Mouse (Mus musculus): ENCODE data around the gene Arhgap25. TPM values are rescaled to one million over a fixed set of nuclear protein-coding genes. Genes with fewer than 3 reads are reported as not detected.

Gene Arhgap25
- polyA plus RNA-seq, 1 experiment: not detected

DNA sequence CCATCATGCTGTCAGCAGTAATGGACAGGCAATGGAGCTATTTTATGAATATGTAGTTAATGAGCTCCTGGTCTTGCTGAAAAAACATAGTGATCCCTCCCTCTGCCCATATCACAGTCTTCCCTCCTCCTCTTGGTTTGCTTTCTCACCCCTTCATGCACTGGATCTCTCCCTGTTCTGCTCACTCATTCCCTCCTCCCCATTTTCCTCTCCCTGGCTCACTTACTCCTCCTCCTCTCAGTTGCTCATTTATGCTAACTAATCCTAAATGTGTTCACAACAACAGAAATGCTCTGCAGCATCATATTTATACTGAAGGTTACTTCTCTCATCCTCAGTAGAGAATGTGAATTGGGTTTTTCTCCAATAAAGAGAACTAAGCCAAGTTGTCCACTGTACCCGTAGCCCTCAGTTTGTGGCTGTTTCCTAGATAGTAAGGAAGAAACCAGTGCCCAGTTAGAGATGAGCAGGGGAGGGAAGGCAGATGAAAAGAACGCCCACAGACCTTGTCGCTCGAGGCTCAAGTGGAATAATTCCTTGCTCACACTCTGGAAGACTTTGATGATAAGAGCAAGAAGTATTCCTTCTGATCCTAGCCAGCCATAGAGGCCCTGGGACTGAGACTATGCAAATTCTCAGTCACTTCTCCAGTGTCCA lies 15.2 kb downstream of the Arhgap25 start:
- Histone ChIP-seq H3K4me3 (ENCODE audit: insufficient read depth, low read depth, low read length) (no peak overlapping the region), H3K27ac (ENCODE audit: insufficient read depth, low read depth, low read length) (no peak overlapping the region), H3K4me1 (ENCODE audit: control insufficient read depth, insufficient read depth, low read length) (no peaks in the 10 kb centered on the region)
- TF ChIP-seq CTCF (IDR thresholded peaks at IDR 0.05; ENCODE audit: insufficient read depth, low read depth, low read length): no peak
- TF ChIP-seq POLR2A (IDR thresholded peaks at IDR 0.05; ENCODE audit: insufficient read depth, low read depth, low read length): no peak
- WGBS: 83% methylated on average over 4 of the region's 4 CpGs

DNA sequence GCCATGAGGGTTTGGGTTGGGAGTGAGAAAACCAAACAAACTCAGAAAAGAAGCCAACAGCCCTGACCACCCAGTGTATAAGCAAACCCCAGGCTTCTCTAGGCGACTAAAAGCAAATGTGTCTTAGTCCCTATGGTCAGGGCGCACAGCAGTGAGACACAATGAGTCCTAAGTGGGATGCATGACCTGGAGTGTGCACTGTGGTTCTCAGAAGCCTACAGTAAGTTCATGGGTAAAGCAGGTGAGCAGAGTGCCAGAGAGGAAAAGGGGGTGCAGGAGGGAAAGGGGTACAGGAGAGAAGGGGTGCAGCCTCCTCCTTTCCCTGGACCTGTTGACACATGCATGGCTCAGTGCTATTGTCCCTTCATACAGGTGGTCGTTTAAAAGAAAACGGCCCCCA lies 18.7 kb downstream of the Arhgap25 start:
- TF ChIP-seq CTCF (IDR thresholded peaks at IDR 0.05; ENCODE audit: insufficient read depth, low read depth, low read length) (no peak), POLR2A (IDR thresholded peaks at IDR 0.05; ENCODE audit: insufficient read depth, low read depth, low read length) (no peak)
- no peak overlapping the region for H3K27ac ChIP-seq (ENCODE audit: insufficient read depth, low read depth, low read length)
- no peak overlapping the region for H3K4me3 ChIP-seq (ENCODE audit: insufficient read depth, low read depth, low read length)
- WGBS: 83% methylated on average over 4 of the region's 4 CpGs
- no peaks in the 10 kb centered on the region for H3K4me1 ChIP-seq (ENCODE audit: control insufficient read depth, insufficient read depth, low read length)

DNA sequence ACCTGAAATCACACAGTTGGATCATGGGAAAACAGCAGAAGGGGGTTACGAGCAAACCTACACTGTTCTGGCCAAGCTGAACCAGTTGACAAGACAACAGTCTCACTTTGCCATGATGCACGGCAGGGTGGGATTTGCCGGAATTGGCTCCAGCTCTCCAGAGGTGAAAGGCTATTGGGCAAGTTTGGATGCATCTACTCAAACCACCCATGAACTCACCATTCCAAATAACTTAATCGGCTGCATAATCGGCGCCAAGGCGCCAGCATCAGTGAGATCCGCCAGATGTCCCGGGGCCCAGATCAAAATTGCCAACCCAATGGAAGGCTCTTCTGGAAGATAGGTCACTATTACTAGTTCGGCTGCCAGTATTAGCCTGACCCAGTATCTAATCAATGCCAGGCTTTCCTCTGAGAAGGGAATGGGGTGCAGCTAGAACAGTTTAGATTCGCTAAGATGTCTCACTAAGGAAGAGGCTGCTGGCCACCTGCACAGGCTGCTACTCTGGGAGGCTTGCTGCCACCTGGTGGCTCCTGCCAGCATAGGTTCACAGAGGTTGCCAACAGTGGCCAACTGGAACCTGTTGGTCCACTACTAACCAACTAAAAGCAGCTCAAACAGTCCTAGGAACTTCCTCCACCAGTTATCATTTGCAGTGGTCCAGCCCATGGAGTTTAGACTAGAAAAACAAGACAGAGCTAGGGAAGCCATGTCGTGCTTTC lies 19.9 kb downstream of the Arhgap25 start:
- H3K27ac ChIP-seq (ENCODE audit: insufficient read depth, low read depth, low read length): no peak overlapping the region
- H3K4me1 ChIP-seq (ENCODE audit: control insufficient read depth, insufficient read depth, low read length): no peaks in the 10 kb centered on the region
- no peak overlapping the region for H3K4me3 ChIP-seq (ENCODE audit: insufficient read depth, low read depth, low read length)
- TF ChIP-seq POLR2A (IDR thresholded peaks at IDR 0.05; ENCODE audit: insufficient read depth, low read depth, low read length): no peak
- TF ChIP-seq CTCF (IDR thresholded peaks at IDR 0.05; ENCODE audit: insufficient read depth, low read depth, low read length): peak; percentile 60
- WGBS: 77% methylated on average over 12 of the region's 12 CpGs

DNA sequence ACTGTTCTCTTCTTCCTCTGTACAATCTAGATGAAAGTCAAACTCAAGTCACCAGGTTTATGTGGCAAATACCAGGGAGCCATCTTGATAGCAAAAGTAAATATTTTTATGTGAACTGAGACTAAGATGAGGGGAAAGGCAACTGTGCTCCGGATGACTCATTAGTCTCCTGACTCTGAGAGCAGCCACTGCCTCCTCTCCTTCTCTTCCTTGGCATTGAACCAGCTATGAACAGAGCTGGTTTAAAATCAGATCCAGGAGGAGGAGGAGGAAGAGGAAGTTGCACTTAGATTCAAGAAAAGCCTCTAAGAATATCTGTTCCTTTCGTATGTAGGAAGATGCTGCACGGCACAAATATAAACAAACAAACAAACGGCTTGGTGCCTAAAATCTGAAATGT lies 22.1 kb downstream of the Arhgap25 start:
- Histone ChIP-seq H3K4me3 (ENCODE audit: insufficient read depth, low read depth, low read length) (no peak overlapping the region), H3K4me1 (ENCODE audit: control insufficient read depth, insufficient read depth, low read length) (no peaks in the 10 kb centered on the region), H3K27ac (ENCODE audit: insufficient read depth, low read depth, low read length) (peak overlapping the region; percentile 66)
- 19% methylated on average over 4 of the region's 4 CpGs for WGBS
- no peak for TF ChIP-seq POLR2A (IDR thresholded peaks at IDR 0.05; ENCODE audit: insufficient read depth, low read depth, low read length)
- no peak for TF ChIP-seq CTCF (IDR thresholded peaks at IDR 0.05; ENCODE audit: insufficient read depth, low read depth, low read length)

DNA sequence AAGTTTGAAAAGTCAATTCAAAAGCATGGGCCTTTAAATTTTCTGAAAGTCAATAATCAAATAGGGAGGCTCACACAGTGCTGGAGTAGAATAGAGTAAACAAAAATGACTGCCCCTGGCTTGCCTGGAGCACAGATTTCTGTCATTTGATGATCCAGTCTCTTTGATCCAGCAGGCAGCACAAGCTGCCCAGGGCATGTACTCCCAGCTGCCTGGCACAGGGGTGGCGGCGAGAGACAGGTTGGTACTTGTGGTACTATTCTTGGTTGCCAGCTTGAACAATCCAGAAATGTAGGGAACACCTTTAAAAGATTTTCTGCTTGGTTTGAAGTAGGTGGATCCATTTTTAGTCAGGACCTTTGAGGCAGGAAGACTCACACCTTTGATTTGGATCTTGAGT lies 23.3 kb downstream of the Arhgap25 start:
- TF ChIP-seq POLR2A (IDR thresholded peaks at IDR 0.05; ENCODE audit: insufficient read depth, low read depth, low read length) (no peak), CTCF (IDR thresholded peaks at IDR 0.05; ENCODE audit: insufficient read depth, low read depth, low read length) (no peak)
- Histone ChIP-seq H3K4me1 (ENCODE audit: control insufficient read depth, insufficient read depth, low read length) (no peaks in the 10 kb centered on the region), H3K4me3 (ENCODE audit: insufficient read depth, low read depth, low read length) (no peak overlapping the region), H3K27ac (ENCODE audit: insufficient read depth, low read depth, low read length) (no peak overlapping the region)
- 96% methylated on average over 2 of the region's 2 CpGs for WGBS

DNA sequence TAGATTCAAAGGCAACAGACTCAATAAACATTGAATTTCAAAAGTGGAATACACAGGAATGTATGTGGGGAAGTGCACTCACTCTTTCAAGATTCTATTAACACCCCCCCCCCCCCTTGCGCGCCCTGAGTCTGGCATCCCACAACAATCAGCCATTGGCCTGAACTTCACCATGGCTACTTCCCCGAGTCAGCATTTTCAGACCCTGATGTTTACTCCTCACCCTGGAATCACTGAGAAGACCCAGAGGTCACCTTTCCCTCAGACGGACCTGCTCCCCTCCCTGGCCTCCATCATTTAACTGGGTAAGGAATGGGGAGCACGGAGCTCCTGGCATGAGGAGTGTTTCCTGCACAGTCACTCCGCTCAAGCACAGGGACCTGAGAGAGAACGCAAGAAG lies 28.2 kb downstream of the Arhgap25 start:
- Histone ChIP-seq H3K4me3 (ENCODE audit: insufficient read depth, low read depth, low read length) (no peak overlapping the region), H3K4me1 (ENCODE audit: control insufficient read depth, insufficient read depth, low read length) (no peaks in the 10 kb centered on the region), H3K27ac (ENCODE audit: insufficient read depth, low read depth, low read length) (no peak overlapping the region)
- 81% methylated on average over 7 of the region's 7 CpGs for WGBS
- TF ChIP-seq CTCF (IDR thresholded peaks at IDR 0.05; ENCODE audit: insufficient read depth, low read depth, low read length): no peak
- no peak for TF ChIP-seq POLR2A (IDR thresholded peaks at IDR 0.05; ENCODE audit: insufficient read depth, low read depth, low read length)

DNA sequence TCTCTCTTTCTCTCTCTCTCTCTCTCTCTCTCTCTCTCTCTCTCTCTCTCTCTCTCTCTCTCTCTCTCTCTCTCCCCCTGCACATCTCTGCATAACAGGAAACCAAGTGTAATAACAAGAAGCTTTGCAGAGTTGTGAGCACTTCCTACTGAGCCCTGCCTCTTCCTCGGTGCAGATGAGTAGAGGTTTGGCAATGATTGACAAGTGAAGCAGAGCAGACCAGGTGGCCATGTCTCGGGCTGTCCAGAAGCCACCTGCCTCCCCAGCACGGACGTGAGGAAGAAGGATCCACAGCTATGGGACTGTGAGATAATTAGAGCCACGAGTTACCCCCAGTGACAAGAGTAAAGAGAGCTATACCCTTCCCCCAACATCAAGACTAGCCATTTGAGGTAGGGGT lies 29.1 kb downstream of the Arhgap25 start:
- Histone ChIP-seq H3K4me3 (ENCODE audit: insufficient read depth, low read depth, low read length) (no peak overlapping the region), H3K4me1 (ENCODE audit: control insufficient read depth, insufficient read depth, low read length) (no peaks in the 10 kb centered on the region), H3K27ac (ENCODE audit: insufficient read depth, low read depth, low read length) (no peak overlapping the region)
- TF ChIP-seq POLR2A (IDR thresholded peaks at IDR 0.05; ENCODE audit: insufficient read depth, low read depth, low read length) (no peak), CTCF (IDR thresholded peaks at IDR 0.05; ENCODE audit: insufficient read depth, low read depth, low read length) (no peak)
- 77% methylated on average over 5 of the region's 5 CpGs for WGBS

DNA sequence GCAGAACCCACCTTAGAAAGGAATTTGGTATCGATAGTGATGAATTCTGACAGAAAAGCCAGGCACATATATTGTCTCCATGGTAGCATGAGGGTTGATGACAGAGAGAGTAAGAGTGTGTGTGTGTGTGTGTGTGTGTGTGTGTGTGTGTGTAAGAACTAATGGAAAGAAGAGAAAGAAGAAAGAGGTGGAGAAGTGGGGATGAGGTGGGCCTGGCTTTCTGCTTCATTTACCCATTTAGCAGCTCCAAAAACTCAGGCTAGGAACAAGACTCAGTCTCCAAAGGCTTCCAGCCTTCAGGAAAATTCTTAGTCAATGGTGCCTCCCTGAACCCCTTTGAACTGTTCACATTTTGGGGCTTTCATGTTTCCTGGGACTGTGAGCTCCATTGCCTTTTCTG lies 29.5 kb downstream of the Arhgap25 start:
- TF ChIP-seq CTCF (IDR thresholded peaks at IDR 0.05; ENCODE audit: insufficient read depth, low read depth, low read length) (no peak), POLR2A (IDR thresholded peaks at IDR 0.05; ENCODE audit: insufficient read depth, low read depth, low read length) (no peak)
- no peaks in the 10 kb centered on the region for H3K4me1 ChIP-seq (ENCODE audit: control insufficient read depth, insufficient read depth, low read length)
- H3K4me3 ChIP-seq (ENCODE audit: insufficient read depth, low read depth, low read length): no peak overlapping the region
- WGBS: 94% methylated on average over 1 of the region's 1 CpGs
- no peak overlapping the region for H3K27ac ChIP-seq (ENCODE audit: insufficient read depth, low read depth, low read length)

DNA sequence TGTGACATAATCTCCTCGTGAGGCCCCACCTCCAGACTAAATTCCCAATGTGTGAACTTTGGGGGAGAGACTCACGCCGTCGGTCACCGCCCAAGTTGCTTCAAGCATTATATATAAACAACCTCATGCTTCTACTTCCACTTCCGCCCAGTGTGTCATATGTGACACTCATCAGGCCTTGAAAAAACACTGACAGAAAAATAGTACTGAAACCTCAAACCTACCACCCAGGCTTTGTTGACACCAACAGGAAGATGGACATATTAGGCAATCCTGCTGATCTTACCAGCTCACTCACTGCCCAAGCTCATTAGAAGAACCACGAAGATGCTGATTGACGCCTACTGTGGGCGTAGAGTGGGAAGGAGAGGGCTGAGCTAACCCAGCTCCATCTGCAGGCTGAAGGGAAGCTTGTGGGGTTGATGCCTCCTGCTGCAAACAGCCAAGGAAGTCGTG lies 30.2 kb downstream of the Arhgap25 start:
- WGBS: 74% methylated on average over 10 of the region's 10 CpGs
- Histone ChIP-seq H3K4me3 (ENCODE audit: insufficient read depth, low read depth, low read length) (no peak overlapping the region), H3K4me1 (ENCODE audit: control insufficient read depth, insufficient read depth, low read length) (no peaks in the 10 kb centered on the region), H3K27ac (ENCODE audit: insufficient read depth, low read depth, low read length) (no peak overlapping the region)
- TF ChIP-seq CTCF (IDR thresholded peaks at IDR 0.05; ENCODE audit: insufficient read depth, low read depth, low read length) (no peak), POLR2A (IDR thresholded peaks at IDR 0.05; ENCODE audit: insufficient read depth, low read depth, low read length) (no peak)
